Mouse (Mus musculus) megakaryocyte, adult 5-6 weeks (primary cell): Measurements from ENCODE around the gene Pamr1. TPM values are rescaled to one million over a fixed set of nuclear protein-coding genes. Genes with fewer than 3 reads are reported as not detected.
A peak's percentile ranks its signal among the peaks of the same experiment; 100 is the strongest.

Experiments
- ATAC-seq: 2 replicates; pipeline ENCODE4 v1.8.0; 2016; ENCODE audit warnings: mild to moderate bottlenecking, inconsistent platforms; ENCODE audit not compliant: poor library complexity, severe bottlenecking
- total RNA-seq, 2 experiments: library from RNA; stranded (forward) in 1 of 2; stranded (reverse) in 1 of 2; fragments of 153-499, 151-499 nt in 1 of 2; fragments of 221-1000, 200-1000 nt in 1 of 2; gene quantifications; 2 replicates each; pipeline versions ENCODE4 v1.2.3 to v1.2.4; 2015 to 2017

Pamr1 gene
- total RNA-seq, 2 experiments from 2014 or later: not detected

GRCm38 (mm10) chr2:102658661-102659520 lies 109.1 kb downstream of the Pamr1 start:
- ATAC-seq: no peak

GRCm38 (mm10) chr2:102659521-102659830 lies 109.7 kb downstream of the Pamr1 start:
- no peak for ATAC-seq

- ATAC-seq: no peak
These were observed 111.2 kb downstream of the Pamr1 start for GRCm38 (mm10) chr2:102661052-102661451.

- no peak for ATAC-seq
These were observed 113.1 kb downstream of the Pamr1 start for GRCm38 (mm10) chr2:102662911-102663310.

- ATAC-seq: no peak
These were observed 113.5 kb downstream of the Pamr1 start for GRCm38 (mm10) chr2:102663339-102663738.

- ATAC-seq: no peak
These were observed 114.1 kb downstream of the Pamr1 start for GRCm38 (mm10) chr2:102663865-102664264.

GRCm38 (mm10) chr2:102667981-102668380 lies 118.2 kb downstream of the Pamr1 start:
- no peak for ATAC-seq

GRCm38 (mm10) chr2:102669580-102669979 lies 119.8 kb downstream of the Pamr1 start:
- no peak for ATAC-seq

- ATAC-seq: no peak
These were observed 124.8 kb downstream of the Pamr1 start for GRCm38 (mm10) chr2:102674582-102674981.

GRCm38 (mm10) chr2:102675275-102675674 lies 125.5 kb downstream of the Pamr1 start:
- ATAC-seq: peak; percentile 56; the same call in 1 of the 2 replicates

GRCm38 (mm10) chr2:102676716-102677312 lies 127.0 kb downstream of the Pamr1 start:
- no peak for ATAC-seq

- ATAC-seq: no peak
These were observed 127.6 kb downstream of the Pamr1 start for GRCm38 (mm10) chr2:102677400-102677799.

- ATAC-seq: no peak
These were observed 131.5 kb downstream of the Pamr1 start for GRCm38 (mm10) chr2:102681351-102681750.

GRCm38 (mm10) chr2:102682168-102682567 lies 132.4 kb downstream of the Pamr1 start:
- peak; percentile 63 for ATAC-seq

GRCm38 (mm10) chr2:102685371-102686107 lies 135.7 kb downstream of the Pamr1 start:
- no peak for ATAC-seq

- no peak for ATAC-seq
These were observed 136.3 kb downstream of the Pamr1 start for GRCm38 (mm10) chr2:102686108-102686450.

Other genes with a start within 250 kb of the Pamr1 start
- gene Trim44, start 142.2 kb upstream of the Pamr1 start, total RNA-seq (2015): 17.7 and 18.4 TPM in 2 replicates
- 21.2 and 24.9 TPM in 2 replicates for gene Trim44, start 142.2 kb upstream of the Pamr1 start, total RNA-seq (2017)
- gene Fjx1, start 97.5 kb upstream of the Pamr1 start, total RNA-seq (2015): not detected in 2 replicates
- not detected in 2 replicates for gene Fjx1, start 97.5 kb upstream of the Pamr1 start, total RNA-seq (2017)
- gene Slc1a2, start 108.6 kb downstream of the Pamr1 start, total RNA-seq (2015): not detected in 2 replicates
- gene Slc1a2, start 108.6 kb downstream of the Pamr1 start, total RNA-seq (2017): 0.04 TPM in 1 of 2 replicates, not detected in the other